Mouse (Mus musculus): Measurements from ENCODE around the gene Fbxl18. TPM values are rescaled to one million over a fixed set of nuclear protein-coding genes. Genes with fewer than 3 reads are reported as not detected.

Gene Fbxl18
- 15.4 and 16.5 TPM in 2 replicates for polyA plus RNA-seq (2012; rRNA removed)

- DNase-seq (ENCODE audit: low read depth) = no peak
Measured at GRCm38 (mm10) chr5:142894918-142895613, at the start of gene Fbxl18. TSS of gene Fbxl18 (minus strand) at chr5:142895421.

DNA sequence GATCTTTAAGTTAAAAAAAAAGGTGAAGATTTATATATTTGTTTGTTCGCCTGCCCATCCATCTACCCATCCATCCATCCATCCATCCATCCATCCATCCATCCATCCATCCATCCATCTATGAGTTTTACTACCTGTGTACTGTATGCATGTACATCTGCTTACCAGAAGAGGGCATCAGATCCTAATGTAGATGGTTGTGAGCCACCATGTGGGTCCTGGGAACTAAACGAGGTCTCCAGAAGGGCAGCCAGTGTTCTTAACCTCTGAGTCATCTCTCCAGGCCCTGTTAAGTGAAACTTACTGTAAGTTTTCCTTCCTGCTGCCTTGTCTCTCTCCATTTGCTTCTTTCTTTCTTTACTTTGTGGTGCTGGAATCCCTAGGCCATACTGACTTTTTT, 45.2 kb upstream of the Fbxl18 start:
- DNase-seq (ENCODE audit: low read depth) = no peak

- no peak for DNase-seq (ENCODE audit: low read depth)
Measured at GRCm38 (mm10) chr5:142937956-142938727, 42.9 kb upstream of the Fbxl18 start.

DNA sequence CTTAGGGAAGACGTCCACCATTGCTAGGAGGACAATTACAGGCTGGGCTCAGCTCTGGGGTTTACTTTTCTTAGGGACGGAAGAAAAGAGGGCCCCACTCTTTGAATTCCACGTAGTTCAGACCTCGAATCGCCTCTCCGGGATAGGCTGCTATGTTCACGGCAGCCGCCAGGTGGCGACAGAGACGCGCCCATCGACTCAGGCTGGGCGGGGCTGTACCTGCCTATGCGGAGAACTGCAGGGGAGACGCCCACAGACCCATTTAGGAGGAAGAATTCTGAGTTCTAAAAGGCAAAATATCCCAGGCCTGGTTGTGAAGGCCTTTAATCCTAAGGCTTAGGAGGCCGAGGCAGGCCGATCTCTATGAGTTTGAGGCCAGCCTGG, 41.1 kb upstream of the Fbxl18 start:
- no peak for DNase-seq (ENCODE audit: low read depth)

GRCm38 (mm10) chr5:142935642-142936335, 40.6 kb upstream of the Fbxl18 start:
- DNase-seq (ENCODE audit: low read depth) = no peak

GRCm38 (mm10) chr5:142932731-142933130, 37.5 kb upstream of the Fbxl18 start:
- no peak for DNase-seq (ENCODE audit: low read depth)

GRCm38 (mm10) chr5:142932084-142932685, 37.0 kb upstream of the Fbxl18 start:
- no peak for DNase-seq (ENCODE audit: low read depth)

GRCm38 (mm10) chr5:142931241-142931745, 36.1 kb upstream of the Fbxl18 start:
- no peak for DNase-seq (ENCODE audit: low read depth)

DNA sequence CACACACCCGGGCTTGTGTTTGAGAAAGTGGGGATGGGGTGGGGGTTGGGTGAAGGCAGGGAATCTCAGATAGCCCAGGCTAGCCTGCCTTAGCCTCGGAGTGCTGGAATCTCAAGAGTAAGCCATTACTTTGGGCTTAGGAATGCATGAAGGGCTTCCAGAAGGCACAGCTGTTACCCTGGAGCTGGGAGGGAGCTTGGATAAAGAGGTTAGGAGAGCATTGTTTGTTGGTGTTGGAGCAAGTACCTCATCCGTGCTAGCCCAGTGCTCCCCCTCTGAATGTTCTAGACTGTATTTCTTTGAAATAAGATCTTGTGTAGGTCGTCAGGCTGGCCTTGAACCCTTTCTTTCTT, 34.2 kb upstream of the Fbxl18 start:
- no peak for DNase-seq (ENCODE audit: low read depth)

- no peak for DNase-seq (ENCODE audit: low read depth)
Measured at GRCm38 (mm10) chr5:142928749-142929399, 33.7 kb upstream of the Fbxl18 start.

DNA sequence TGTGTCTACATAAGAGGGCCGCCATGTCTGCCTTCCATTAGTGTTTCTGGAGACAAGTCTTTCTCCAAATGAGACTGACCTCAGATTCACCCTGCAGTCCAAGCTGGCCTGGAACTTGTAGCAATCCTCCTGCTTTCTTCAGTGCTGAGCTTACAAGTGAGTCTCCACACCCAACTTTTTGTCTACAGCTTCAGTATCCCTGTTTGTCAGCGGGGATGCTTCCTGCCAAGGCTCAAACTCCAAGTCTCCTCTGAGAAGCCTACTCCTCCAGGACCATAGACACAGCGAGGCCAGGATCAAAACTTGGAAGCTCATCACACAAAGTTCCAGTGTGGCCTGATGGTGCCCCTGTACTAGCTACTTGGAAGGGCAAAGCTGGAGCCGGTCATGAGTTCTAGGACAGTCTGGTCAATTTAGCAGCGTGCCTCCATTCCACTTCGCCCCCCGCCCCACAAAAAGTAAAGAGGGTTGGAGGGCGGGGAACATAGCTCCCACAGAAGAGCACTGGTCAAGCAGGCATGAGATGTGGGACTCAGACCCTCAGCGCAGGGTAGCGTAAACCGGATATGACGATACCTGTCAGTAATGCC, 32.2 kb upstream of the Fbxl18 start:
- DNase-seq (ENCODE audit: low read depth) = no peak

GRCm38 (mm10) chr5:142926940-142927228, 31.7 kb upstream of the Fbxl18 start:
- DNase-seq (ENCODE audit: low read depth) = no peak

GRCm38 (mm10) chr5:142926204-142926939, 31.2 kb upstream of the Fbxl18 start:
- DNase-seq (ENCODE audit: low read depth) = no peak

DNA sequence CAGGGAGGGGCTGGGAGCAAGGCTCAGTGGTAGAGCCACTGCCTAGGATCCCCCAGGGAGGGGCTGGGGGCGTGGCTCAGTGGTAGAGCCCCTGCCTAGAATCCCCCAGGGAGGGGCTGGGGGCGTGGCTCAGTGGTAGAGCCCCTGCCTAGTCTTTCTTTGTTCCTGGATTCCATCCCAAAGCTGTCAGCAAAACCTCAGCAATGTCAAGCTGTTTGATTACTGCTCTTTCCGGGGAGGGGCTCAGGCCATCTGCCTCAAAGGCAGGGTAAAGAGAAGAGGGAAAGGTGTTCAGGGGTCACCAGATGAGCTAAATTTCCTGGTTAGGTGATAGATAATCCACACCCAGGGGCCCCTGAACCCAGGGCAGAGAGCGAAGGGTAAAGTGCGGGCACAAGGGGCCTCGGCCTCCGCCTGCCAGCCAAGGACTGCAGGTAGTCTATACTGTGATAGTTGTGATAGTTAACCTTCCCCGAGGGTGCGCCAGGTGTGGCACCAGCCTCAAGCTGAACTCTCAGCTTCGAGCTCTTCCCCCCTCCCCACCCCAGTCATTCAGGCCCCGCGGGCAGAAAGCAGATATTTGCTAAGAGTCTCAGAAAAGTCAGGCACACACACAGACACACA, 29.2 kb upstream of the Fbxl18 start:
- no peak for DNase-seq (ENCODE audit: low read depth)

- no peak for DNase-seq (ENCODE audit: low read depth)
Measured at GRCm38 (mm10) chr5:142923781-142924180, 28.6 kb upstream of the Fbxl18 start.

GRCm38 (mm10) chr5:142922251-142922650, 27.0 kb upstream of the Fbxl18 start:
- no peak for DNase-seq (ENCODE audit: low read depth)

GRCm38 (mm10) chr5:142921074-142921459, 25.8 kb upstream of the Fbxl18 start:
- DNase-seq (ENCODE audit: low read depth) = no peak

DNA sequence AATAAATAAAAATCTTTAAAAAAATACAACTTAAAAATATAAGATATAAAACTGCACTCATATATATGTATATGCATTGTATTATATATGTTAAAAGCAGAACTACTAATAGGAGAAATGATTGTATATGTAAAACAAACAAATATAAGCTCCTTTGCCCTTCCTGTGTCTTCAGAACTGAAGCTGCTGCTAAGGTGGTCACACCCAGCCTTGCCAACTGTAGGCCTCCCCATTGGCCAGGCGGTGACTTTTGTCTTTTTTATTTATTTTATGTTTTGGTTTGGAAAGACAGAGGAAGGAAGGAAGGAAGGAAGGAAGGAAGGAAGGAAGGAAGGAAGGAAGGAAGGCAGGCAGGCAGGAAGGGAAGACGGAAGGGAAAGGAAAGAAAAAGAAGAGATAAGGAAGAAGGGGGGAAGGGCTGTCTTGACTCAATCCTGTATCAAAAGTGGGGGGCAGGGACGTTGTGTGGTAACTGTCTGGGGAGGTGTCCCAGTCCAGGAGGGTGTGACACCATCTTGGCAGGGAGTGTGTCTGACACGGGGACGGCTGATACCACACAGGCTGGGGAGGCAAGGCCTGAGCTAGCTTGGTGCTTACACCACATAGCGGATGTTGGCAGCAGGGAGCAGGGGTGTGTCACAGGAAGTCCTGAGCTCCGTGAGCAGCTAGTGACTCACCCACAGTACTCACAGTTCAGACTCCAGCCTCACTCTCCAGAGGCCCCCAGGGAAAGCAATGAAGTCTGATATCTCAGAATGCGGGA, 25.3 kb upstream of the Fbxl18 start:
- no peak for DNase-seq (ENCODE audit: low read depth)

DNA sequence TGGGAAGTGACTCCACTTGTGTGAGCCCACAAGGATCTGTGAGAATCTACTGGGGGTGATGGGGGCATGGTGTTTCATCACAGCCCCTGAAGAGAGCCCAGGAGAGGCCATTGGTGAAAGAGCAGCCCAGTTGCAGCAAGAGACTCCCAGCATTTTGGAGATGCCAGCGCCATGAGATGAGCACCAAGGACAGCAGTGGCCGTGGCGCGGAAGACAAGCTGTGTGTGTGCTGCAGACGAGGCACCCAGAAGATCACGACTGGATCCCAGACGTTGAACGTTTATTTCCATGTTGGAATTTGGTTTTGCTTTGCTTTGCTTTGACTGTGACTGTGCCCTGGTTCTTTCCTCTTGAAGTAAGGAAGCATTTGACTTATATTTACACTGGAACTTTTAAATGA, 22.2 kb upstream of the Fbxl18 start:
- DNase-seq (ENCODE audit: low read depth) = no peak

GRCm38 (mm10) chr5:142916593-142916992, 21.4 kb upstream of the Fbxl18 start:
- no peak for DNase-seq (ENCODE audit: low read depth)
